Mouse (Mus musculus): ENCODE results near the gene Pgrmc2. TPM values are rescaled to one million over a fixed set of nuclear protein-coding genes. Genes with fewer than 3 reads are reported as not detected.
A peak's percentile ranks its signal among the peaks of the same experiment; 100 is the strongest.

The Pgrmc2 gene
- polyA plus RNA-seq, 1 experiment from 2014 or later: 43.7 TPM

- no peaks in the 10 kb centered on the region for H3K9me3 ChIP-seq (replicated peaks)
- no peak overlapping the region for H3K9ac ChIP-seq
- no peak for ATAC-seq (ENCODE audit: low FRiP score)
- H3K27ac ChIP-seq: no peak overlapping the region
- 84% methylated on average over 4 of the region's 4 CpGs for WGBS
- no peaks in the 10 kb centered on the region for H3K36me3 ChIP-seq
- no peaks in the 10 kb centered on the region for H3K27me3 ChIP-seq
- H3K4me1 ChIP-seq: no peaks in the 10 kb centered on the region
- H3K4me3 ChIP-seq: no peak overlapping the region
- no peak overlapping the region for H3K4me2 ChIP-seq (replicated peaks)
Measured at GRCm38 (mm10) chr3:41092311-41092710, 9.5 kb upstream of the Pgrmc2 start.

- WGBS: 77% methylated on average over 2 of the region's 2 CpGs
- no peak for ATAC-seq (ENCODE audit: low FRiP score)
- Histone ChIP-seq H3K27me3 (no peaks in the 10 kb centered on the region), H3K36me3 (no peaks in the 10 kb centered on the region), H3K9me3 (replicated peaks) (no peaks in the 10 kb centered on the region), H3K27ac (no peak overlapping the region), H3K4me3 (no peak overlapping the region), H3K4me2 (replicated peaks) (no peak overlapping the region), H3K9ac (no peak overlapping the region), H3K4me1 (no peaks in the 10 kb centered on the region)
Measured at GRCm38 (mm10) chr3:41090839-41091238, 8.0 kb upstream of the Pgrmc2 start.

- Histone ChIP-seq H3K27me3 (no peaks in the 10 kb centered on the region), H3K9me3 (replicated peaks) (no peaks in the 10 kb centered on the region), H3K4me1 (peaks cover 5% of the 10 kb centered on the region; the same call in 1 of the 2 replicates), H3K36me3 (no peaks in the 10 kb centered on the region), H3K27ac (no peak overlapping the region), H3K4me3 (no peak overlapping the region), H3K4me2 (replicated peaks) (no peak overlapping the region), H3K9ac (no peak overlapping the region)
- ATAC-seq (ENCODE audit: low FRiP score): no peak
Measured at GRCm38 (mm10) chr3:41087071-41087470, 4.2 kb upstream of the Pgrmc2 start.

GRCm38 (mm10) chr3:41084421-41084820 is 1.6 kb upstream of the Pgrmc2 start:
- Histone ChIP-seq H3K27me3 (no peaks in the 10 kb centered on the region), H3K4me3 (no peak overlapping the region), H3K27ac (no peak overlapping the region), H3K9me3 (replicated peaks) (no peaks in the 10 kb centered on the region), H3K36me3 (no peaks in the 10 kb centered on the region), H3K4me1 (peaks cover 18% of the 10 kb centered on the region), H3K4me2 (replicated peaks) (peak overlapping the region; percentile 76), H3K9ac (peak overlapping the region; percentile 77; the same call in 1 of the 2 replicates)
- ATAC-seq (ENCODE audit: low FRiP score): no peak
- 83% methylated on average over 5 of the region's 5 CpGs for WGBS

GRCm38 (mm10) chr3:41083790-41084112 is 905 bp upstream of the Pgrmc2 start:
- Histone ChIP-seq H3K4me3 (peak overlapping the region; percentile 86), H3K9me3 (replicated peaks) (no peaks in the 10 kb centered on the region), H3K36me3 (no peaks in the 10 kb centered on the region), H3K4me1 (peaks cover 18% of the 10 kb centered on the region), H3K27ac (peak overlapping the region; percentile 91), H3K27me3 (no peaks in the 10 kb centered on the region), H3K4me2 (replicated peaks) (peak overlapping the region; percentile 76), H3K9ac (peak overlapping the region; percentile 77)
- peak; percentile 44 for ATAC-seq (ENCODE audit: low FRiP score)
- WGBS: 5% methylated on average over 6 of the region's 6 CpGs

GRCm38 (mm10) chr3:41082520-41082884 is 344 bp downstream of the Pgrmc2 start:
- H3K9ac ChIP-seq: peak overlapping the region; percentile 88

GRCm38 (mm10) chr3:41081474-41082301 is 1.2 kb downstream of the Pgrmc2 start:
- Histone ChIP-seq H3K27ac (peak overlapping the region; percentile 91; the same call in 1 of the 2 replicates), H3K4me1 (peaks cover 18% of the 10 kb centered on the region)
- WGBS: 4% methylated on average over 23 of the region's 23 CpGs

More at GRCm38 (mm10) chr3:41082520-41082884, 344 bp downstream of the Pgrmc2 start:
- Histone ChIP-seq H3K27me3 (no peaks in the 10 kb centered on the region), H3K9me3 (replicated peaks) (no peaks in the 10 kb centered on the region), H3K4me1 (peaks cover 18% of the 10 kb centered on the region), H3K27ac (peak overlapping the region; percentile 91), H3K36me3 (no peaks in the 10 kb centered on the region), H3K4me3 (peak overlapping the region; percentile 86), H3K4me2 (replicated peaks) (peak overlapping the region; percentile 76)
- WGBS: under 1% methylated on average over 40 of the region's 43 CpGs
- ATAC-seq (ENCODE audit: low FRiP score): peak; percentile 57

GRCm38 (mm10) chr3:41080724-41081123 is 2.1 kb downstream of the Pgrmc2 start:
- H3K9ac ChIP-seq: no peak overlapping the region
- WGBS: 40% methylated on average over 3 of the region's 3 CpGs
- peak overlapping the region; percentile 76 for H3K4me2 ChIP-seq (replicated peaks)

More at GRCm38 (mm10) chr3:41081474-41082301, 1.2 kb downstream of the Pgrmc2 start:
- Histone ChIP-seq H3K9ac (peak overlapping the region; percentile 88), H3K4me3 (peak overlapping the region; percentile 86), H3K27me3 (no peaks in the 10 kb centered on the region), H3K9me3 (replicated peaks) (no peaks in the 10 kb centered on the region), H3K4me2 (replicated peaks) (peak overlapping the region; percentile 76), H3K36me3 (no peaks in the 10 kb centered on the region)
- no peak for ATAC-seq (ENCODE audit: low FRiP score)

GRCm38 (mm10) chr3:41078673-41079072 is 4.2 kb downstream of the Pgrmc2 start:
- Histone ChIP-seq H3K9ac (no peak overlapping the region), H3K27me3 (no peaks in the 10 kb centered on the region), H3K36me3 (no peaks in the 10 kb centered on the region), H3K9me3 (replicated peaks) (no peaks in the 10 kb centered on the region), H3K4me2 (replicated peaks) (no peak overlapping the region), H3K4me3 (no peak overlapping the region), H3K27ac (no peak overlapping the region), H3K4me1 (peaks cover 13% of the 10 kb centered on the region)
- WGBS: 94% methylated on average over 2 of the region's 2 CpGs
- ATAC-seq (ENCODE audit: low FRiP score): no peak

More at GRCm38 (mm10) chr3:41080724-41081123, 2.1 kb downstream of the Pgrmc2 start:
- peaks cover 18% of the 10 kb centered on the region for H3K4me1 ChIP-seq
- H3K4me3 ChIP-seq: peak overlapping the region; percentile 86
- no peaks in the 10 kb centered on the region for H3K9me3 ChIP-seq (replicated peaks)
- ATAC-seq (ENCODE audit: low FRiP score): no peak
- no peak overlapping the region for H3K27ac ChIP-seq
- H3K36me3 ChIP-seq: no peaks in the 10 kb centered on the region
- H3K27me3 ChIP-seq: no peaks in the 10 kb centered on the region

GRCm38 (mm10) chr3:41075376-41075775 is 7.5 kb downstream of the Pgrmc2 start:
- Histone ChIP-seq H3K27me3 (no peaks in the 10 kb centered on the region), H3K9me3 (replicated peaks) (no peaks in the 10 kb centered on the region), H3K27ac (no peak overlapping the region), H3K9ac (no peak overlapping the region), H3K4me3 (no peak overlapping the region), H3K36me3 (no peaks in the 10 kb centered on the region), H3K4me2 (replicated peaks) (no peak overlapping the region), H3K4me1 (no peaks in the 10 kb centered on the region)
- ATAC-seq (ENCODE audit: low FRiP score): no peak
- 83% methylated on average over 8 of the region's 8 CpGs for WGBS

- no peaks in the 10 kb centered on the region for H3K4me1 ChIP-seq
- H3K9ac ChIP-seq: no peak overlapping the region
- no peak overlapping the region for H3K27ac ChIP-seq
- H3K4me2 ChIP-seq (replicated peaks): no peak overlapping the region
- no peaks in the 10 kb centered on the region for H3K9me3 ChIP-seq (replicated peaks)
- ATAC-seq (ENCODE audit: low FRiP score): no peak
- 77% methylated on average over 2 of the region's 2 CpGs for WGBS
- peaks cover 26% of the 10 kb centered on the region for H3K36me3 ChIP-seq
- no peak overlapping the region for H3K4me3 ChIP-seq
- H3K27me3 ChIP-seq: no peaks in the 10 kb centered on the region
Measured at GRCm38 (mm10) chr3:41070519-41070918, 12.3 kb downstream of the Pgrmc2 start.

GRCm38 (mm10) chr3:41065320-41065719 is 17.5 kb downstream of the Pgrmc2 start:
- Histone ChIP-seq H3K4me1 (no peaks in the 10 kb centered on the region), H3K9me3 (replicated peaks) (no peaks in the 10 kb centered on the region), H3K9ac (no peak overlapping the region), H3K4me2 (replicated peaks) (no peak overlapping the region), H3K36me3 (peaks cover 35% of the 10 kb centered on the region), H3K4me3 (no peak overlapping the region), H3K27ac (no peak overlapping the region), H3K27me3 (no peaks in the 10 kb centered on the region)
- ATAC-seq (ENCODE audit: low FRiP score): no peak
- 82% methylated on average over 2 of the region's 2 CpGs for WGBS

- H3K4me1 ChIP-seq: no peaks in the 10 kb centered on the region
- no peak overlapping the region for H3K4me3 ChIP-seq
- H3K9me3 ChIP-seq (replicated peaks): no peaks in the 10 kb centered on the region
- peaks cover 22% of the 10 kb centered on the region for H3K36me3 ChIP-seq
- H3K9ac ChIP-seq: no peak overlapping the region
- no peak overlapping the region for H3K27ac ChIP-seq
- 89% methylated on average over 2 of the region's 2 CpGs for WGBS
- no peak for ATAC-seq (ENCODE audit: low FRiP score)
- no peak overlapping the region for H3K4me2 ChIP-seq (replicated peaks)
- H3K27me3 ChIP-seq: no peaks in the 10 kb centered on the region
Measured at GRCm38 (mm10) chr3:41062758-41063157, 20.1 kb downstream of the Pgrmc2 start.
